Mouse (Mus musculus): ENCODE results near the gene Upk1a.
A peak's percentile ranks its signal among the peaks of the same experiment; 100 is the strongest.

Gene Upk1a

DNA sequence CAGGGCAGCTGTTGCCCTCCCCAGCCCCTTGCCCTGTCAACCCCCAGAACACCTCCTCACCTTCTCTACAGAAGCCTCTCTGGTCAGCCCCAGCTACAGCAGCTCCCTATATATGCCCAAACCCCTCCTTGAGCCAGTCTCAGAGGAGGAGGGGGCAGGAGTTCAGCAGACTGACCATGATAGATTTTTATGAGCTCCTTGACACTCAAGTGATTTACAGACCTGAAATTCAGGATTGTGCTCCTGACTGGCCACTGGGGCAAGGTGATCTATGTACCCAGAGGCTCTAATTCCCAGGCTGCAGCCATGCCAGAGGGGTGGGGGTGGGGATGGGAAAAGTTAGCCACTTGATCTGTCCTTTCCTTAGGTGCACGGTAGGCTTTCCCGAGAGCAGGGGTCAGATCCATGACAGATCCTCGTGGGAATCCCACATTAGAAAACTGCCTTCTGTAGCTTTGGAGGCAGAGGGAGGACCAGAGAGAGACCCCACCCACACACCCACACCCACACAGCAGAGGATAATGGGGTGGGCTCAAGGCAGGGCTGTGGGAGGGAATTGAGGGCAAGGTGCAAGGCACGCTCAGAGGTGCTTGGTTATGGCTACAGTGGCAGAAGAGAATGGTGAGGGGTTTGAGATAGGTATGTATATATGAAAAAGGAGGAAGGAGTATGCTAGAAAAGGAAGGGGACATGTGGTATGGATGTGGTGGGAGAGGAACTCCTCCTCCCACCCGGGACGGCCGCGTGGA lies at the start of gene Upk1a:
Gene Upk1a (minus strand): TSS at position 194 of the 749 bp plus-strand sequence.
- DNase-seq, result no peak

DNA sequence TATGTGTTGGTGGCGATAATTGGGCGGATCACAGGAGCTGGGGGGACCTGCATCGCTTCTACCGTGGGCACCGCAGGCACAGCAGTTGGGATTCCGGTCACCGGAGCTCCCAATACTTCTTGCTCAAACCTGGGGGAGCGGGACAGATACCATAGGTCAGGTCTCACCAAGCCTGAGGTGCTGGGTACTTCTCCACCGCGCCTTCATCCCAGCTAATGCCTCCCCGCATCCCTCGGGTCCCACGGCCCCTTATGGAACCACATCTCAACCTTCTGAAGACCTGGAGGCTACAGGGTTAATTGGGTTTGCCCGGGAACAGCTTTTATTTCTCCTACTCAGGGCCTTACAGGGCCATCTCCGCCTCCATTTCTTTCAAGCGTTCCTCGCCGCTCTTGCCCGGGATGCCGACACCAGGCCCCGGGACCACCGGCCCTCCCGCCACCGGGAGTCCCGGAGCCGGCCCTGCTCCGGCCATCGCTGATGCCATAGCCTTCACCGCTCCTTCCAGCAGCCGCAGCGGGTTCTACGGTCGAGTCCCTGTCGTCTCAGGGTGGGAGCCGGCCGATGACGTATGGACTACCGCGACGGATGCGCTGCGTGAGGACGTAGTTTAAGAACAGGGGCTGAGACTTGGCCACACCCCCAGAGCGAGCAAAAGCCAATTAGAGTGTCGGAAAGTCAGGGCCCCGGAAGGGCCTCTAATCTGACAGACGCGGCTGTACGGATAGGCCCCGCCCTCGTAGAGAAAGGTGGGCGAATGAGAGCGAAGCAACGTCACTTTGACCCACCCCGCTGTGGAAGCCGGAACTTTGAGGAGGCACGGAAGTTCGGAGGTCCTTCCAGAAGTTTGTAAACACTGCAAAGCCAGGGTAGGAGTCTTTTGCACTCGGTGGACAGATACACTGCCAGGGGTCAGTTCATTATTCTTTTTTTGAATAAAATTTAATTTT lies 37.2 kb upstream of the Upk1a start, which contains the start of gene Rbm42:
Gene Rbm42 (minus strand): TSS at position 727 of the 950 bp plus-strand sequence.
- DNase-seq, result peak; percentile 97

DNA sequence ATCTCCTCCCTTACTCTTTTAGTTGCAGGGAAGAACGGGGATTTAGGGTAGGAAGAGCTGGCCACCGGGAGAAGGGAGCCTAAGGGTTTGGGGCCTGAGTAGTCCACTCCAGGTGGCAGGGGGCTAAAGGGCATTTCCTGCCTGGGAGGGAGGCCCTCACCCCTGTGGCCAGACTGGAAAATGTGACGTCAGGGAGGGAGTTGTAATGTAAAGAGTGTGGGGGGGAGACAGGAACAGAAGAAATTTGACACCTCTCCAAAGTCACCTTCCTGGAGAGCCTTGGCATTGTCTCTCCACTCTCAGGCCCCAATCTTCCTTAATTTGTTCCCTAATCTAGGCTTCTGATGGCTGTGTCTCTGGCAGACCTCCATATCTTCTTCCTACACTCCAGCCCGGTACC lies 26.4 kb upstream of the Upk1a start:
- DNase-seq, result no peak

DNA sequence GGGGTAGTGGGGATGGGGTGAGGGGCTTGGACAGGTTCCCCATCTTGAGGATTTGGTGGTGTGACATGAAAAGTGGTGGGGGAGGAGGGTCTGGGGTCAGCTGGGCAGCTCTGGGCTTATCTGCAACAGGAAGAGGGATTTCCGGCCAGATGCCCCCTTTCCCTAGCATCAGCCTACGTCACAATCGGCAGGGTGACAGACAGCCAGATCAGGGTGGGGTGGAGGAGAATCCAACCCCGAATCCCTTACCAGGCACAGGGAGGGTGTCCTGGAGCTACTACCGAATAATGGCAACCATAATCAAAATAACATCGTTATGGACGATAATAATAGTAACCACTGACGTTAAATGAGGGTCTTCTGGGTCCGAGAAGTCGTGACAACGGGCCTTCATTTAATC lies 23.7 kb upstream of the Upk1a start:
- DNase-seq, result no peak

DNA sequence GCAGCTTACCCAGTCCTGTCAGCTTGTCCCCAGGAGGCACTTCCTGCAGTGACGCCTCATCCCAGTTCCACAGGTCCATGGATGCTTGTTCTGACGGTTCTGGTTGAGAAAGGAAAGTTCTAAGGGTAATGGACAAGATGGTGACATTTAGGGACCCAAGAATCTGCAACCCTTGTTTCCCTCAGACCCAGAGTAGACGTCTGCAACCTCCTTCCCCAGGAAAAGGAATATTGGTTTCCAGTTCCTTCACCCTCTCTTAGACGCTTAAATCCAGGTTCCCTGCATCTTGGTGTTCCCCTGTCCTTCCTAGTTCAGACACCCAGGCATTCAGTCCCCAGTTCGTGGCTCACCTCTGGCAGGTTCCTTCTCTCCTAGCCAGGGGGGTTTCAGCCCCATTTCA lies 23.1 kb upstream of the Upk1a start, which contains the start of gene Etv2:
Gene Etv2 (minus strand): TSS at position 101 of the 400 bp plus-strand sequence.
- DNase-seq, result no peak

DNA sequence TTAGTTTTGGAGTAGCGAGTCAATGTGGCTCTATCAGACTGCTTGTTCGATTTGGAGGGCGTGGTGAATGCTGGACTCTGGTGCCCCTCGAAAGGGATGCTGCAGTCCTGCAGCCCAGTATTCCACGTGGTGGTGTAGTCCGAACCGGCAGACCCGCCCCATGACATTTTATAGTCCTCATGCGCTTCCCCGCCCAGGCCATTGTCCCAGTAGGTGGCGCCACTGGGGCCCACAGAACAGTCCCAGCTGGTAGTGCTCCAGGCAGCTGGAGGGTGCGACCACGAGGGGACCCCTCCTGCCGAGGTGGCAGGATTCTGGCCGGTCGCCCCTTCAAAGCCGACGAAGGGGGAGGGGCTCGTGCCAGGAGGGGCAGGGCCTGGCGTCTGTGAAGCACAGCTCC lies 22.0 kb upstream of the Upk1a start:
- peak; percentile 87 for DNase-seq

DNA sequence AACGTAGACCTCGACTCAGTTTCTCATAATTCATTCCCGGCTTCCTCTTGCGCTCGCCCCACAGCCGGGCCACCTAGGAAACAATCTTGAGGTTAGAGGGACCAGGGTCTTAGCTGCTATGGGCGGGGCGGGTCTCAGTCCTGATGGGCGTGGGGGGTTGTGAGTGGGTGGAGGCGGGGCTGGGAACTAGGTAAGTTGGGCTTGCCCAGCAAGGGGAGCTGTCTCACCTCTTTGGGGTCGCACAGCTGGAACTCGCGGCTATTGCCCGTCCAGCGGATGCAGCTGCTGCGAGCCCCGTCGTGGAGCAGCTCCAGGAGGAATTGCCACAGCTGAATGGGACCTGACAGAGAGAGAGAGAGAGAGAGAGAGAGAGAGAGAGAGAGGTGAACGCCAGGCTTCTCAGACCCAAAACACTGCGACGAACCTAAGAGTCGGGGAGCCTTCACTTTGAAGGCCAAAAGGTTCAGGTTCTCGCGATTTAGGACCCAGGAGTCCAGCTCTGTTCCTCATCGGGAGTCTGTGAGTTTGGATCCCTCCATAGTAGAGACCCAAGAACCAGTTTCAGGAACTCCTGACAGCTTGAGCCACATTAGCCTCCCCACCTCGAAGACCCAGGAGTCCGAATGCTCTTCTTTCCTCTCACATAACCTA lies 21.2 kb upstream of the Upk1a start:
- no peak for DNase-seq

DNA sequence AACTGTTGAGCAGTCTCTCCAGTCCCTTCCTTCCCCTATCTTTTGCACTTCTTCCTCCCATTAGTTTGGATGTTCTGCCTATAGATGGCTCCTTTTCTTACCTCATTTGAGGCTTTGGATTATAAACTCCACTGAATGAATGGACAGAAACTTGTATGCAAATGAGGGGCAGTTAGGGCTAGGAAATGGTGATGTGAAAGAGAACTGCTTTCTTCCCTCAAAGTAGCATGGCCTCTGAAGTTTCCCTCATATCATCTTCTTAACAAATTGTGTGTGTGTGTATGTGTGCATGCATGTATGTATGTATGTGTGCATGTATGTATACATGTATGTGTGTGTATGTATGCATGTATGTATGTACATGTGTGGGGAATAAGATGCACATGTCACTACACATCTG lies 16.4 kb upstream of the Upk1a start:
- DNase-seq, result no peak

DNA sequence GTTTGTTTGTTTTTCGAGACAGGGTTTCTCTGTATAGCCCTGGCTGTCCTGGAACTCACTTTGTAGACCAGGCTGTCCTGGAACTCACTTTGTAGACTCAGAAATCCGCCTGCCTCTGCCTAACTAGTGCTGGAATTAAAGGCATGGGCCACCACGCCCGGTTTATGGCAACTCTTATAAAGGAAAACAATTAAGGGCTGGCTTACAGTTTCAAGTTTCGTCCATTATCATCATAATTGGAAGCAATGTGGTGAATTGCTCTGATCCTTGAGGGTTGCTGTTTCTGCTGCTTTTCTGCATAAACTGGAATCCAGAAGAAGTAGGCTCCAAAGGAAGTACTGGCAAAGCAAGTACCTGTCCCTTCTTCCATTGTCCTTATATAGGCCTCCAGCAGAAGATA lies 14.0 kb upstream of the Upk1a start:
- no peak for DNase-seq

DNA sequence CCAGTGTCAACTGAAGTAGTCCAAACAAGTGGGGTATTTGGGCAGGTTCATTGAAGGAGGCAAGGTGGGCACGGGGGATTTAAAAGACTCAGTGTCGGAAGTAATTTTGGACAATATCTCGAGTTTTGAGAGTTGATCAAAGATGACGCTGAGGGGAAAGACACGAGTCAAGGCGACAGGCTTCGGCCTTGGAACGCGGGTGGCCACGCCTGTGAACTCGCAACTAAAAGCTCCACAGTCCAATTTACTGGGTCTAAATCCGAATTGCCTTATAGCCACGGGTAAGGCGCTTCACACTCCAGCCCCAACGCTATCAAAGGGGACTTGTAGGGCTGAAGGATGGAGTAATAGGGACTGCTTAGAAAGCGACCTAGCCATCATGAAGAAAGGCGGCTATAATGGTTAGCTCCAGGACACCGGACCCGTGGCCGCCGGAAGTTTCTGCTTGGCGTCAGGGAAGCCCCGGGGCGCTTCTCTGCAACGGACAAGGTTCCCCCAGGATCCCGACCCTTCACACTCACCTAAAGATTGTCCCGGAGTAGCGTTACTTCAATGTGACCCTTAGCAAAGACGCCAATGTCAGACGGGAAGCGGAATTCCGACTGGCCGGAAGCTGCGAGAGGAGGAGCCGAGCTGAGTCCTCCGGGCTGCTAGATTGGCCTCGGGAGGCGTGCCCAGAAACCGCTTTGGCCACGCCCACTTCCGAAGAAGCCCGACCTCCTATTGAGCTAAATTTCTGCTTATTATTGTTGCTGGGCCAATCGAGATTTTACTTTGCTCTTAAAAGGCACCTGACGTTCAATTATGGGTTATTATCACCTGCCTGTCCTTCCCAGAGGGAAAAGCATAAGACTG lies 13.1 kb upstream of the Upk1a start, which contains the start of gene Cox6b1:
Gene Cox6b1 (minus strand): TSS at position 622 of the 855 bp plus-strand sequence.
- peak; percentile 92 for DNase-seq

DNA sequence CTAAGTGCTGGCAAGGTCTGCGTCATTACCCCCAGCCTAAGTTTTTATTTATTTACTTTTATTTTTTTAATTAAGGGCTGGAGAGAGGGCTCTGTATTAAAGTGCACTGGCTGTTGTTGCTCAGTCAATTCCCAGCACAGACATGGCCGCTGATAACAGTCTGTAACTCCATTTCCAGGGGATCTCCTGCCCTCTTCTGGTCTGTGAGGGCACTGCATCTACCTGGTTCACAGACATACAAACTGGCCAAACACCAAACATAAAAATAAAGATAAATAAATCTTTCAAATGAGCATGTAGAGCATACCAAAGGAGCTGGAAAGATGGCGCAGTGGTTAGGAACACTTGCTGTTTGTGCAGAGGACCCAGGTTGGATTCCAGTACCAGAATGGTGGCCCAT lies 6.6 kb upstream of the Upk1a start:
- DNase-seq, result peak; percentile 69

DNA sequence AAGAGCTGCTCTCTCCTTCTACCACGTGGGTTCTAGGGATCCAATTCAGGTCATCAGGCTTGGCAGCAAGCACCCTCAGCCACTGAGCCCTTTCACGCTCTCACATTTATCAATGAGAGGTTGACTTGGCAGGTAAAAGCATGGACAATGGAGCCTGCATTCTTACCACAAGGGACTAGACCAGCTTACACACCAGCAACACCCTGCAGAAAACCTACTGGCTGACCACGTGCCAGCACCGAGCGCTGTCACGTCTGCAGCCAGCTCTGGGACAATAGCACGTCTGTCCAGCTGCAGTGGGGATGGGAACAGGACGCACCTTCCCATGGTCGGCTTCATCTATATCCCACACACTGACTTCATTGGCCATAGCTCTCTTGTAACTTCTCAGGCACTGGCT lies 6.0 kb upstream of the Upk1a start:
- no peak for DNase-seq

DNA sequence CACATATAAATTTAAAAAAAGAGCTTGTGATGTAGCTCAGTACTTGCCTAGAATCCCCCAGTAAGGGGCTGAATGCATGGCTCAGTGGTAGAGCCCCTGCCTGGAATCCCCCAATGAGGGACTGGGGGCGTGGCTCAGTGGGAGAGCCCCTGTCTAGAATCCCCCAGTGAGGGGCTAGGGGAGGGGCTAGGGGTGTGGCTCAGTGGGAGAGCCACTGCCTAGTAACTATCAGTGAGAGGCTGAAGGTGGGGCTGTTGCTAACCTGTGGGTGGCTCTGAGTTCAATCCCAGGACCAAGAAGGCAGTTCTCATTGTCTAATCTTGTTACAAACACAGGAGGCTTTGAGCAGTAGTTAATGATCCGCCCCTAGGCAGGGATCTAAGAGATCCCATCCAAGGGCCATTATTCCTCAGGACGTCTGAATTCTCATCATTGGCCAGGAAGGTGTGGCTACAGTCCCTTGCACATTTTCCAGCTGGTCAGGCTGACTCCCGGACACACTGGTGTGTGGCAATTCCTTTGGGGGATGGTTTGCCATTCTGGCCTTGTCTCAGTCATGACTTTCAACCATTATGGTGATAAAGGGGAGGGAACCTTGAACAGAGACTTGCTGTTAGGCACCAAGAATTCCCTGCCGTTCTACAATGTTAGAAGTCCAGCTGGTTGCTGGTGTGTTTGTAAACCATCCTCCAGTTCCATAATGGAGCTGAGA lies 2.6 kb upstream of the Upk1a start:
- DNase-seq, result peak; percentile 25

DNA sequence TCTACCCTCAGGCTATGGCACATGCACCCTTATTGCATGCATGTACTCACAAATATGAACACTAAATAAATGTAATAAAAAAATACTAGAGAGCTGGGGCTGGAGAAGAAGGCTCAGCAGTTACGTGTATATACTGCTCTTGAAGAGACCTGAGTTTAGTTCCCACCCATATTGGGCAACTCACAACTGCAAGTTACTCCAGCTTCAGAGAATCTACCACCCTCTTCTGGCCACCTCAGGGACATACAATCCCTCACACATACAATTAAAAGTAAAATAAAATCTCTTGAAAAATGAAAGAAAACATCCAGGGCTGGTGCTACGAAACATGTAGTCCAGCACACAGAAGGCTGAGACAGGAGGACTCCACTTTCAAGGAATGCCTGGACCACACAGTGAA lies 1.8 kb upstream of the Upk1a start:
- DNase-seq, result peak; percentile 25

DNA sequence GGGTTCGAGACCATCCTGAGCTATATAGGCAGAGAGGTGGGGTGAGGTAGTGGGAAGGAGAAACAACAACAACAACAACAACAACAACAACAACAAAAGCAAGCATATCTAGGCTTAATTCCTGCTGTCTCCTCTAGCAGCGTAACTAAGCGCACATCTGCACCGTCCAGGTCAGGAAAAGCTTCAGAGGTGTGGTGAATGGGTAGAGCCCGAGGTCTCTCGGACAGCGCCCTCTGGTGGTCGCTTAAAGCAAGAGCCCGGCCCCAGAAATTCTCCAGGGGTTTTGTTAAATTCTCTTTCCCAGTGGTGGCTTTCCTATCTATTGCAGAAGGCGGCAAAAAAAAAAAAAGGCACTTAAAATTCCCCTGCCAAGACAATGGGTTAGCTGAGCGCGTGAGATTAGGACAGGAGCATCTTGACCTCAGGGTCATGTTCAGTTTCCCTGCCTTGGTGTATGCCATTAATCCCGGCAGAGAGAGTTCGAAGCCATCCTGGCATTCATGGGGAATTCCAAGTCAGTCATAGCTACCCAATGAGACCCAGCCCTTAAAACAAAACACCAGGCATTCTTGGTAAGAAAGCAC lies 974 bp upstream of the Upk1a start:
- DNase-seq, result peak; percentile 85

DNA sequence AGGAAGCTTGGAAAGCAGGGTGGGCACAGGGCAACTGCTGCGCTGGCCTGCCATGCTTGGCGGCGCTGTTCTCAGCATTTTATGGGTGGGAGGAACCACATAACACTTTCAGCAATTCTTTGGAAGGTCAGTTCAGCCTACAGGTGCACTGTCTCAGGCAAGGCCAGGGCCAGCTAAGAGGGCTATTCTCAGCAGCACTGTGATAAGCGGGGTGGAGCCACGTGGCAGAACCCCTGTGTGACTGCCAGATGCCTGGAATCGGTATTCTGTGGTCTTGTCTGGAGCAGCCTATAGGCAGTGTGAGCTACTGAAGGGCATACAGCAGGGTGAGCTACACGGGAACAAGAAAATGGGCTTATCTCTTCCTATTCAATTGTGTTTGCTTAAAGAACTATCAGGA lies 2.6 kb downstream of the Upk1a start:
- no peak for DNase-seq

DNA sequence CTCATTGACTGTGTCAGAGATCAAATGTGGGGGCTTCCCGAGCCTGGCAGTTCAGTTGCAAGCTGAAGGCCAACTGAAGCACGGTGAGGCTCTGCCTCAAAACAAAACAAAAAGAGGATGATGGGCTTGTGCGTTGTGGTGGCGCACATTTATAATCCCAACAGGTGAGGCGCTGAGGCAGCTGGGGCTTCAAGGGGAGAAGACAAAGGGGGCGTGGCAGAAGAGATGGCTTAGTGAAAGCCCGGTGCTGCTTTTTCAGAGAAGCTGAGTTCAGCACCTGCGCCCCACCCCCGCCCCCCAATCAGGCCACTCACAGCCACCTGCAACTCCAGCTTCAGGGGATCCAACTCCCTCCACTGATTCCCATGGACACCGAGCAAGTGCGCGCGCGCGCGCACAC lies 4.2 kb downstream of the Upk1a start:
- DNase-seq, result peak; percentile 39

DNA sequence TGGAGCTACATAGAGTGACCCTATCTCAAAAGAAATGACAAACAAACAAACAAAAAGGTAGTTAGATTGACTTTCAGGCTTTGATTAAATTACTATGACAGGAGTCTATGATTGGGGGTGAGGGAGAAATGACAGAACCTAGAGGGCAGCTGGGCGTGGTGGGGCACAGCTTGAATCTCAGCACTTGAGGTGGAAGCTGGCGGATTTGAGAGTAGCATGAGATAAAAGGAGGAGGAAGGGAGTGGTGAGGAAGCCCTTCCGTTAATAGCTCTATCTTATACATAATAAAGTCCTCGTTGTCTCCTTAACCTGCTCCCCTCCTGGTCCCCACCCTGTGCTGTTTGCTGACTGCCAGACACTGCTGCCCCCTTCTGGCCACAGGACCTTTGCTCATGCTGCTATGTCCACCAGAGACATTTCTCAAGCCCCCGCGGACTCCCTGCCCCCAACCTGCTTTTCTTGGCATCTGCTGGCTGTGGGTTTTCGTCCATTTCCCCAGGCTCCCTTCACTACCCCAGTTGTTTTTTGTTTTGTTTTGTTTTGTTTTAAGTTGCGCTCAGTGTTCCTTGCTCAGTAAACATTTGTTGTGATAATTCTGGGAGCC lies 4.8 kb downstream of the Upk1a start:
- peak; percentile 84 for DNase-seq

DNA sequence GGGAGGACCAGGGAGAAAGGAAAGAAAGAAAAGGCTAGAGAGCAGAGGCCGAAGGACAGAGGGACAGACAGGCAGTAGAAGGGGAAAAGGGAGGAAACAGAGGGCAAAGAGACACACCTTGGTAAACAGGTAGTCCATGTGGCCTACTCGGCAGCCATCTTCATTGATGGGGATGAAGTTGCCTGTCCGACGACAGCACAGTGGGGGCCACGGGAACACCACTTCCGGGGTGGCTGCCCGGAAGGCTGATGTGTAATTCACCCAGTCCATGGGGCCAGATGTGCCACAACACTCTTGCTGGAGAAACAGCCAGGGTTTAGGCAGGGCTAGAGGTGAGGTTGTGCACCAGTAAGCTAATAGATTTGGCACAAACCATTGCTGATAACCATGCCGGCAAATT lies 7.7 kb downstream of the Upk1a start:
- no peak for DNase-seq

DNA sequence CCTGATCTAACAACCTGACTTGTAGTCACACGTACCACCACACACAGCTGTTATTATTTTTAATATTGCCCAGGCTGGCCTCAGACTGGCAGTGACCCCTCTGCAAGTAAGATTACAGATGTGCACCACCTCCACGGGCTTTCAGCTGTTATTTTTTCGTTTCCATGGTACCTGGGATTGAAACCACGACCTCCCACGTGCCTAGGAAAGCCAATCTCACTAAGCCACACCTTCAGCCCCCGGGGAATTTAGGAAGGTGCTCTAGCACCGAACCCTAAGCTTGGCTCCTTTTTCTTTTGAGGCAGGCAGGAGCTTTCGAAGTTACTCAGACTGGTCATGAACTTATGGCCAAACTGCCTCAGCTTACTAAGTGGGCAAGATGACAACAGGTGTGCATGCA lies 8.2 kb downstream of the Upk1a start:
- DNase-seq, result no peak

DNA sequence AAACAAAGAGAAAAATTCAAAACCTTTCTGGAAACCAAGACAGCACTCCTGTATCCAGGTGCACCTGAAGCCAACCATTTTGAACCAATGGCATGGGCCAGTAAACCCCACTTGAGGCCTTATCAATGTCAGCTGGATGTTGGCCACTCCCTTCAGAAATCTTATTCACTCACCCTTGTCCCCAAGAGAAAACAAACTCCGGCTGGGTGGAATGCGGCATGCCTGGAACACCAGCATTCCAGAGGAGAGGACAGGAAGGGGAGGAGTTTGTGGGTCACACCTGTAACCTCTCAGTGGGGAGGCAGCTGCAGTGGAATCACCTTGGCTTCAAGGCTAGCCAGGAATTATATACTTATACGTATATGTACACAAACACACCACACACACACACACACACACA lies 10.1 kb downstream of the Upk1a start:
- no peak for DNase-seq
